Mouse (Mus musculus) C2C12 (cell line): ENCODE data around the gene G6pc3.

Experiments used
- CEBPB ChIP-seq: IDR thresholded peaks from one replicate; pipeline ENCODE4 v1.6.1; 2011; ENCODE audit warnings: low read depth, mild to moderate bottlenecking, control low read depth, moderate library complexity
- CTCF ChIP-seq: IDR thresholded peaks from one replicate; pipeline ENCODE4 v1.5.1; 2011; ENCODE audit not compliant: control insufficient read depth, insufficient read depth, insufficient read length
- MAX ChIP-seq: IDR thresholded peaks from one replicate; pipeline ENCODE4 v1.6.1; 2011; ENCODE audit warnings: mild to moderate bottlenecking, control low read depth
- MYOG ChIP-seq: IDR thresholded peaks from one replicate; pipeline ENCODE4 v1.6.1; 2011; ENCODE audit not compliant: control insufficient read depth, insufficient read length; ENCODE audit errors: extremely low read depth
- USF1 ChIP-seq: IDR thresholded peaks from one replicate; pipeline ENCODE4 v1.6.1; 2011; ENCODE audit warnings: low read depth, mild to moderate bottlenecking, control low read depth, moderate library complexity

DNA sequence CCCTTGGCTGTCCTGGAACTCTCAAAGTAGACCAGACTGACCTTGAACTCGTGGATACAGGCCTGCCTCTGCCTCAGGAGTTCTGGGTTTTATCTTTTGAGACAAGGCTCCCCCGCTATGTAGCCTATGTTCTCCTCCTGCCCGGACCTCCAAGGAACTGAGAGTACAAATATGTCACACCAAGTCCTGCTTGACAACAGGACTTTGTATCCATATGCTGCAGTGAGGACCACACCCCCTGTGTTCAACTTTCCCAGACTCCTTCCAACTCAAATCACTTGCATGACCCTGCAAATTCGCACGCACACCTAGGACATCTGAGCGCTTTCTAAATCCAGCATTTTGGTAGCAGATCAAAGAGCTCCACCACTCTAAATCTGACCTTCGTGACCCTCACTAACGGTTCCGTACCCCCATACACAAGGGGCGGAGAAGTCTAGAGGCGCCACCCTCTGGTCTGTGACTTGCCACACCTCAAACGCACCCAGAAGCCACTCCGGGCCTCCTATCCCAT is 44.4 kb upstream of the G6pc3 start:
- TF ChIP-seq USF1 (no peak), CTCF (no peak), MYOG (no peak), CEBPB (no peak), MAX (no peak)
